In the genomic region with DNA sequence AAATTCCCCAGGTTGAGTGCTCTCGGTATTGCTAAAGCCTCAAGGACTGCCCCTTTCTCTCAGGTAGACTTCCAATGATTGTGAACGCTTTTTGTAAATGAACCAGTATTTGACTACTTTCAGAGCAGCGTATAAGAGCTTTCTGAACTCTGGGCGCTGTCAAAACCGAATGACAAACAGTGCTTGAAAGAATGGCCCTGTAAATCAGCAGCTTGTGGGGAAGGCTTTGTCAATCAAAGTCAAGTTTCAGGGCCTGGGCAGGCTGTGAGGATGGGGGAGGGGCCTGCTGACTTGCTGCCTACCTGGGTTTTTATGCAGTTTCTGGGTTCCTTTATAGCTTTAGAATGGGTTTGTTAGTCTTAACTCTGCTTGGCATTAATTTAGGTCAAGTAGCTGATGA, we compare ENCODE assay signal across 25 mouse cellular contexts. TPM values are rescaled to one million over a fixed set of nuclear protein-coding genes. Genes with fewer than 3 reads are reported as not detected.
DNase-seq lines count a peak whose midpoint lies in the region; ATAC-seq and TF ChIP-seq lines count a peak whose summit lies in the region.
"Had no signal": no experiment of that assay in that cellular context is flagged by ENCODE, and none has a peak within 500 bp of the region (broad histone marks: within the 10 kb centered on the region; RNA-seq: fewer than 3 reads in every experiment).

No protein-coding gene starts in this region.

- no peaks in the 10 kb centered on the region for H3K36me3 ChIP-seq in liver, adult 2 months (ENCODE audit: control insufficient read depth, insufficient read depth, low read length)
- no peaks in the 10 kb centered on the region for H3K36me3 ChIP-seq in embryonic facial prominence, embryonic 10.5 days (replicated peaks)
- no peaks in the 10 kb centered on the region for H3K36me3 ChIP-seq in stomach, postnatal 0 days (ENCODE audit: control insufficient read depth, insufficient read depth, low read length)
- H3K36me3 ChIP-seq: forebrain, embryonic 12.5 days; hindbrain, embryonic 15.5 days; intestine, embryonic 15.5 days; liver, embryonic 15.5 days; neural tube, embryonic 15.5 days had no signal

- TF ChIP-seq POLR2A in liver, adult 2 months (IDR thresholded peaks at IDR 0.05; ENCODE audit: extremely low read depth, insufficient read depth, low read length): no peak

- no peak overlapping the region for H3K9ac ChIP-seq in liver, adult 2 months (ENCODE audit: low read depth, low read length)
- no peak overlapping the region for H3K9ac ChIP-seq in stomach, postnatal 0 days (ENCODE audit: low read length)
- H3K9ac ChIP-seq: forebrain, embryonic 12.5 days; hindbrain, embryonic 15.5 days; intestine, embryonic 15.5 days; liver, embryonic 15.5 days; neural tube, embryonic 15.5 days had no signal

- WGBS in liver, adult 2 months: 34% methylated on average over 5 of the region's 5 CpGs
- 26% methylated on average over 5 of the region's 5 CpGs for WGBS in embryonic facial prominence, embryonic 10.5 days
- 38% methylated on average over 5 of the region's 5 CpGs for WGBS in stomach, postnatal 0 days

- no peaks in the 10 kb centered on the region for H3K27me3 ChIP-seq in liver, adult 2 months (ENCODE audit: control insufficient read depth, insufficient read depth, low read length)
- H3K27me3 ChIP-seq in embryonic facial prominence, embryonic 10.5 days (replicated peaks; ENCODE audit: low read depth, poor library complexity, severe bottlenecking): no peaks in the 10 kb centered on the region
- no peaks in the 10 kb centered on the region for H3K27me3 ChIP-seq in stomach, postnatal 0 days (ENCODE audit: control insufficient read depth, insufficient read depth, low read length)
- H3K27me3 ChIP-seq: forebrain, embryonic 12.5 days; hindbrain, embryonic 15.5 days; intestine, embryonic 15.5 days; liver, embryonic 15.5 days; megakaryocyte, embryonic 14.5 days; neural tube, embryonic 15.5 days had no signal

- H3K79me2 ChIP-seq in liver, adult 2 months (ENCODE audit: control insufficient read depth, insufficient read depth, low read length): no peaks in the 10 kb centered on the region

- H3K27ac ChIP-seq in liver, adult 2 months (replicated peaks; ENCODE audit: insufficient read depth, low read depth, low read length): no peak overlapping the region
- H3K27ac ChIP-seq in embryonic facial prominence, embryonic 10.5 days (replicated peaks): no peak overlapping the region
- no peak overlapping the region for H3K27ac ChIP-seq in stomach, postnatal 0 days (replicated peaks)
- H3K27ac ChIP-seq: forebrain, embryonic 12.5 days; heart, adult 2 months; hindbrain, embryonic 15.5 days; intestine, embryonic 15.5 days; liver, embryonic 15.5 days; neural tube, embryonic 15.5 days had no signal

- no peak overlapping the region for H3K4me3 ChIP-seq in liver, adult 2 months (ENCODE audit: insufficient read depth, low read depth, low read length)
- no peak overlapping the region for H3K4me3 ChIP-seq in embryonic facial prominence, embryonic 10.5 days
- no peak overlapping the region for H3K4me3 ChIP-seq in stomach, postnatal 0 days (ENCODE audit: low read depth, low read length)
- H3K4me3 ChIP-seq: forebrain, embryonic 12.5 days; heart, adult 2 months; hindbrain, embryonic 15.5 days; intestine, embryonic 15.5 days; liver, embryonic 15.5 days; megakaryocyte, embryonic 14.5 days; neural tube, embryonic 15.5 days had no signal

- H3K4me1 ChIP-seq in liver, adult 2 months (ENCODE audit: control insufficient read depth, insufficient read depth, low read length): peaks cover 4% of the 10 kb centered on the region
- peaks cover 23% of the 10 kb centered on the region for H3K4me1 ChIP-seq in embryonic facial prominence, embryonic 10.5 days
- no peaks in the 10 kb centered on the region for H3K4me1 ChIP-seq in stomach, postnatal 0 days (replicated peaks; ENCODE audit: control insufficient read depth, insufficient read depth)
- H3K4me1 ChIP-seq: intestine, embryonic 15.5 days; megakaryocyte, embryonic 14.5 days had no signal

- no peak for TF ChIP-seq CTCF in liver, adult 2 months (IDR thresholded peaks at IDR 0.05; ENCODE audit: low read depth, low read length)
- TF ChIP-seq CTCF in stomach, postnatal 0 days (IDR thresholded peaks at IDR 0.05; ENCODE audit: low read depth): no peak

- ATAC-seq in stomach, postnatal 0 days (ENCODE audit: low FRiP score, low TSS enrichment): no peak
- ATAC-seq: activated CD4-positive, CD25-positive, alpha-beta regulatory T cell, adult 4 months; intestine, embryonic 15.5 days; midbrain, embryonic 16.5 days had no signal

- DNase-seq in liver, adult 2 months (ENCODE audit: extremely low read depth, low read depth, low spot score): peak; percentile 25
- DNase-seq in liver (no peak), R1 (ENCODE audit: low read depth, low spot score) (peak; percentile 76)
- DNase-seq in embryonic facial prominence, embryonic 10.5 days (ENCODE audit: low spot score): peak; percentile 17
- peak; percentile 27 for DNase-seq in stomach, postnatal 0 days (ENCODE audit: low spot score)
- no peak for DNase-seq in thymus, adult 18-20 months
- DNase-seq in adrenal gland, postnatal 10 days: no peak
- DNase-seq: adrenal gland, postnatal 14 days; cerebellum, adult 2 months; cerebellum, postnatal 36 days; gastrocnemius, postnatal 14 days; heart, adult 2 months; heart, postnatal 4 days; kidney, adult 9 months; layer of hippocampus, postnatal 36 days; right cerebral cortex, postnatal 25 days; thymus, postnatal 4 days had no signal

- no peak for TF ChIP-seq EP300 in stomach, postnatal 0 days (optimal IDR thresholded peaks at IDR 0.05)

- no peaks in the 10 kb centered on the region for H3K9me3 ChIP-seq in embryonic facial prominence, embryonic 10.5 days
- H3K9me3 ChIP-seq in stomach, postnatal 0 days (ENCODE audit: control insufficient read depth, low read length): no peaks in the 10 kb centered on the region
- H3K9me3 ChIP-seq: forebrain, embryonic 12.5 days; hindbrain, embryonic 15.5 days; intestine, embryonic 15.5 days; liver, embryonic 15.5 days; megakaryocyte, embryonic 14.5 days; neural tube, embryonic 15.5 days had no signal

- H3K4me2 ChIP-seq in stomach, postnatal 0 days (replicated peaks; ENCODE audit: low read depth): no peak overlapping the region
- H3K4me2 ChIP-seq: forebrain, embryonic 12.5 days; hindbrain, embryonic 15.5 days; intestine, embryonic 15.5 days; liver, embryonic 15.5 days; neural tube, embryonic 15.5 days had no signal

RNA-seq across cellular contexts. Expression of a gene that starts 56.1 kb away (rescaled TPM):
- total RNA-seq in liver, adult 2 months (2014; rRNA removed): 4.4 and 4.9 TPM in 2 replicates
- 0.94 and 1.00 TPM in 2 replicates for polyA plus RNA-seq in liver, adult 2 months (2012; rRNA removed)
- polyA plus RNA-seq in embryonic facial prominence, embryonic 10.5 days (2016; fragmentation: Nextera tagmentation; extraction: Ambion mirVana): 6.0 and 7.3 TPM in 2 replicates
- polyA plus RNA-seq in stomach, postnatal 0 days (2015; fragmentation: Nextera tagmentation; extraction: Ambion mirVana): 2.6 and 3.0 TPM in 2 replicates
- 10 to 100 TPM; 15.2 to 15.7 TPM for total RNA-seq in adrenal gland, postnatal 10 days (2021)

Comparison
In these comparisons a context has a peak if more than half of its experiments do, and no peak if none do; other contexts are left out.
1. DNase-seq: peak in liver, adult 2 months (single experiment), R1 (single experiment), embryonic facial prominence, embryonic 10.5 days (single experiment) and stomach, postnatal 0 days (single experiment); none in liver (single experiment), thymus, adult 18-20 months (0 of 2) and adrenal gland, postnatal 10 days (single experiment).